Mouse (Mus musculus) cortical plate, adult 2 months (tissue): ENCODE measurements around the gene Macrod2. TPM values are rescaled to one million over a fixed set of nuclear protein-coding genes. Genes with fewer than 3 reads are reported as not detected.

ENCODE experiments used
- H3K27ac ChIP-seq: fragments of 200-500 bp; 2 replicates; pipeline ENCODE4 v1.5.1; 2012; ENCODE audit warnings: low read length, control low read depth, inconsistent platforms; ENCODE audit not compliant: insufficient read depth
- H3K4me1 ChIP-seq: fragments of 200-500 bp; 2 replicates; pipeline ENCODE4 v1.6.1; 2011; ENCODE audit warnings: low read length; ENCODE audit not compliant: control insufficient read depth, insufficient read depth
- H3K4me3 ChIP-seq: fragments of 200-500 bp; 2 replicates; pipeline ENCODE4 v1.5.1; 2011; ENCODE audit warnings: mild to moderate bottlenecking, low read length, control low read depth; ENCODE audit not compliant: insufficient read depth
- CTCF ChIP-seq: fragments of 200-500 bp; IDR thresholded peaks from 2 replicates; pipeline ENCODE4 v1.5.1; 2011; ENCODE audit warnings: mild to moderate bottlenecking, control low read depth, low read length; ENCODE audit not compliant: insufficient read depth; ENCODE audit errors: extremely low read depth
- POLR2A ChIP-seq: fragments of 200-500 bp; IDR thresholded peaks from 2 replicates; pipeline ENCODE4 v1.6.1; 2011; ENCODE audit warnings: mild to moderate bottlenecking, low read length, control low read depth; ENCODE audit not compliant: insufficient read depth; ENCODE audit errors: extremely low read depth
- polyA plus RNA-seq: library from polyadenylated mRNA; depleted of rRNA; stranded (reverse); fragments of >200 nt; gene quantifications from 2 replicates; pipeline ENCODE4 v1.2.3, GENCODE M21; 2012

The Macrod2 gene
- polyA plus RNA-seq, 1 experiment = 20.3 TPM

- TF ChIP-seq POLR2A (no peak), CTCF (no peak)
- Histone ChIP-seq H3K4me1 (no peaks in the 10 kb centered on the region), H3K27ac (no peak overlapping the region), H3K4me3 (no peak overlapping the region)
These were observed 1421.2 kb downstream of the Macrod2 start for GRCm38 (mm10) chr2:141816266-141816665.

- Histone ChIP-seq H3K27ac (no peak overlapping the region), H3K4me1 (no peaks in the 10 kb centered on the region), H3K4me3 (no peak overlapping the region)
- TF ChIP-seq CTCF (no peak), POLR2A (no peak)
These were observed 1422.6 kb downstream of the Macrod2 start for GRCm38 (mm10) chr2:141817546-141818180.

- TF ChIP-seq POLR2A (no peak), CTCF (no peak)
These were observed 1425.7 kb downstream of the Macrod2 start for GRCm38 (mm10) chr2:141820795-141821194.

GRCm38 (mm10) chr2:141825606-141826495 lies 1430.7 kb downstream of the Macrod2 start:
- TF ChIP-seq POLR2A = no peak
- no peak for TF ChIP-seq CTCF
- Histone ChIP-seq H3K4me3 (no peak overlapping the region), H3K4me1 (no peaks in the 10 kb centered on the region), H3K27ac (no peak overlapping the region)

More at GRCm38 (mm10) chr2:141820795-141821194, 1425.7 kb downstream of the Macrod2 start:
- Histone ChIP-seq H3K27ac (no peak overlapping the region), H3K4me3 (no peak overlapping the region), H3K4me1 (no peaks in the 10 kb centered on the region)

- Histone ChIP-seq H3K4me1 (no peaks in the 10 kb centered on the region), H3K27ac (no peak overlapping the region), H3K4me3 (no peak overlapping the region)
- TF ChIP-seq POLR2A = no peak
- TF ChIP-seq CTCF = no peak
These were observed 1435.4 kb downstream of the Macrod2 start for GRCm38 (mm10) chr2:141830496-141830895.

GRCm38 (mm10) chr2:141831515-141831914 lies 1436.4 kb downstream of the Macrod2 start:
- no peaks in the 10 kb centered on the region for H3K4me1 ChIP-seq
- H3K27ac ChIP-seq = no peak overlapping the region
- H3K4me3 ChIP-seq = no peak overlapping the region
- TF ChIP-seq POLR2A (no peak), CTCF (no peak)

GRCm38 (mm10) chr2:141834156-141834782 lies 1439.2 kb downstream of the Macrod2 start:
- no peaks in the 10 kb centered on the region for H3K4me1 ChIP-seq
- no peak overlapping the region for H3K27ac ChIP-seq
- H3K4me3 ChIP-seq = no peak overlapping the region
- TF ChIP-seq CTCF = no peak
- no peak for TF ChIP-seq POLR2A

GRCm38 (mm10) chr2:141844408-141845175 lies 1449.5 kb downstream of the Macrod2 start:
- TF ChIP-seq POLR2A (no peak), CTCF (no peak)
- Histone ChIP-seq H3K27ac (no peak overlapping the region), H3K4me3 (no peak overlapping the region), H3K4me1 (peaks cover 1% of the 10 kb centered on the region; the same call in 1 of the 2 replicates)

- no peak overlapping the region for H3K27ac ChIP-seq
- TF ChIP-seq POLR2A = no peak
- no peak for TF ChIP-seq CTCF
These were observed 1464.1 kb downstream of the Macrod2 start for GRCm38 (mm10) chr2:141859220-141859619.

More at GRCm38 (mm10) chr2:141859220-141859619, 1464.1 kb downstream of the Macrod2 start:
- Histone ChIP-seq H3K4me3 (no peak overlapping the region), H3K4me1 (no peaks in the 10 kb centered on the region)
